Mouse (Mus musculus) bone marrow macrophage, adult 2 months (primary cell): Measurements from ENCODE around the gene Fkbpl.

ENCODE experiments used
- CTCF ChIP-seq: IDR thresholded peaks from 2 replicates; pipeline ENCODE4 v1.5.1; 2012; ENCODE audit warnings: low read depth, mild to moderate bottlenecking, low read length, moderate library complexity
- POLR2A ChIP-seq: IDR thresholded peaks from 2 replicates; pipeline ENCODE4 v1.6.1; 2012; ENCODE audit warnings: mild to moderate bottlenecking, low read depth, low read length, borderline replicate concordance

DNA sequence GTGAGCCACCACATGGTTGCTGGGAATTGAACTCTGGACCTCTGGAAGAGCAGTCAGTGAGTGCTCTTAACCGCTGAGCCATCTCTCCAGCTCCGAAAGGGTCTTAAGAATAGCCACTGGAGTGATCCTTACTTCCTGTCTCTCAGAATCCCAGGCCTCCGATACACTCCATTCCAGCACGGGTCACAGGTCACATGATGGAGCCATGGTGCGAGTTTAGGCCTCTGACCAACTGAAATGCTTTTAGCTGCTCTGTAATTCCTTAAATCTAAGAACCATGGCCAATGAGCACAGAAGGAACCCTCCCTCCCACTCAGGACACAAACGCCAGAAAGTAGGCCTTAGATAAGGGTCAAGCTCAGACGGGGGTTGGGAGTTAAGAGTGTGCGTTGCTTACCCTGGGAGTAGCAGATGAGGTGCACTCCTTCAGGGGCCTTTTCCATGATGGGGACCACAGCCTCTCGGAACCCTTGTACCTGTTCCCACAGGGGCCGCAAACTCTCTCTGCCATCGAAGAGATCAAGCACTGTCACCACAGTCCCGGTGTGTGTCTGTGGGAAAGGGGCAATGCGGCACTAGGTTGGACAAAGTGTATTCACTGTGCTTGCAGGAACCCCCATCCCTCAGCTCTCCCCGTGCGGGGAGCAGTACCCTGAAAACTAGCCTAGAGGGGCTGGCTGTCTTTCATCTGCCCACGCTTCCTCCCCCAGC is 18.3 kb upstream of the Fkbpl start:
- TF ChIP-seq CTCF, result 0 out of 2 replicates have a peak, but pooled peaks have one; percentile 4
- TF ChIP-seq POLR2A, result no peak
